Mouse (Mus musculus) lung, postnatal 36 days (tissue): ENCODE data around the gene Dnmt1.
A peak's percentile ranks its signal among the peaks of the same experiment; 100 is the strongest.

Experiments
- DNase-seq: peaks from one replicate; pipeline ENCODE4 v3.0.0; 2022; ENCODE audit warnings: mixed read lengths

The Dnmt1 gene

GRCm38 (mm10) chr9:20976216-20976960, 16.7 kb upstream of the Dnmt1 start, which contains the start of gene S1pr2:
Gene S1pr2, minus strand, starts transcription at chr9:20976781.
- DNase-seq: peak; percentile 89

- peak; percentile 78 for DNase-seq
These were observed 15.9 kb upstream of the Dnmt1 start for GRCm38 (mm10) chr9:20975431-20976215.

DNA sequence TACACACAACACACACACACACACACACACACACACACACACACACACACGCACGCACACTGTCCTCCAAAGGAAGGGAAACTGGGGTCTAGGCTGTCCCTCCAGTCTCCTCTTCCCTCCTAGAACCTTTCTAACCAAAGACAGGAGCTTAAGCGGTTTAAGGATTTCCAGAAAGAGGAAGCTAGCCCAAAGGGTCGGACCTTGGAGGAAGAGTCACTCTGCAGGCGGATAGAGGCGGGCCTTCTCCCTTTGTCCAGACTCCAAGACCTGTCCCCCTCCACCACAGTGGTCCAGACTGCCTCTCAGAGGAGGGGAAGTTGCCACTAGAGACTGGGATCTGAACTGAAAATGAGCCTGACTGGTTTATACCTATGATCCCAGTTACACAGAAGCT, 14.0 kb upstream of the Dnmt1 start:
- DNase-seq: peak; percentile 47

DNA sequence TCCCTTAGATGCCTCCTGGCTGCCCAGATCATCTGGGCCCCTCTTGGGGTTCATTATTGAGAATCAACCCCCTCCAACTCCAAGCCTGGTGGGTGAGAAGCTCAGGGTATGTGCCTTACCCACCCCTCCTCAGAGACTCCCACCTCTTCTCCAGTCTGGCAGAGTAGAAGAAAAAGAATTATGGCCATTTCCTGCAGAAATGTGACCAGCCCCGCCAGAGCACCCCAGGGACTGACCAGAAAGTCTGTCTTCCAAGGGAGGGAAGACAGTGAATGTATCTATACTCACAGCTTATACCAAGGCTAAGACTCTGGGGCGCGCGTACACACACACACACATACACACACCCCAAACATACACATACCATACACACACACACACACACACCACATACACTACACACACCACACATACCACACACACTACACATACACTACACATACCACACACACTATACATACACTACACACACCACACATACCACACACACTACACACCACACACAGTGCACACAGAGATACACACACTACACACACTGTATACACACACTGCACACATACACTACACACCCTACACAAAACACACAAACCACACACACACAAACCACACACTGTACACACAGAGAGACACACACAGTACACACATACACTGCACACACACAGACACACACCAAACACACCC, 13.5 kb upstream of the Dnmt1 start:
- no peak for DNase-seq

DNA sequence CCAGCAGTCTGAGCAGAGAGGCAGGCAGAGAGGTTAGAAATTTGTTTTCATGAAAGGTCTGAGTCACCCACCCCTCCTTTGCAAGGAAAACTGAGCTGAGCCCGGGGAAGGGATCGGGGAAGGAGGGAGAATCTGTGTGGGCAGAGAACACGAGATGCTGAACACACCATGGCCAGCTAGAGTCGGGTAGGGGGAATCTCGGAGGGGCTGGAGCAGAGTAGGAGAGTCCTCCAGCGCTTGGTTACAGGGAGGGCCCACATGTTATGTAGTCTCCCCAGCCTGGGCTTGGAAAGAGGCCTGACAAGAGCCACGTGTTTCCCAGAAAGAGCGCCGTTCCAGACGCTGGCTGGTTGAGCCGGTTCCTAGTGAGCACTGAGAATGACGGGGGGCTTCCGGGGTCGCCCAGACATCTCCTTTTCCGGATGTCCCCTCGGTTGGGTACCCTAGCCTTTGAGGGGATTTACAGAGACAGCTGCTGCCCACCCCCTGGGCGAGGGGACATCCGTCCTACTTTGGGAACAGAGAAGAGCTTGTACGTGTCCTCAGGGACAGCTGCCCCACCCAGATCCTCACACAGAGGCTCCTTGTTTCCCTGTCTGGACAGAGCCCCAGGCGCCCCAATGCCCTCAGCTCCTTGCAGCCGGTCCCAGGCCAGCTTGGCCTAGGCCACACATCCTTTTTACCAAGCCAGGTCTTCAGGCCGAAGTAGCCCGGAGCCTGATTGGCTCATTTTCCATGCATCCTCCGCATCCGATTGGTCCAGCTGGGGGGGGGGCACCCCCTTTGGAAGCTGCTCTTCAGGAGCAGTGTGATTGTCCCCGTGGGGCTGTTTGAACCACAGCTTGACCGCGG, 12.7 kb upstream of the Dnmt1 start:
- DNase-seq: peak; percentile 67

- peak; percentile 52 for DNase-seq
These were observed 12.1 kb upstream of the Dnmt1 start for GRCm38 (mm10) chr9:20971751-20972140.

GRCm38 (mm10) chr9:20966747-20967146, 7.1 kb upstream of the Dnmt1 start:
- DNase-seq: no peak

DNA sequence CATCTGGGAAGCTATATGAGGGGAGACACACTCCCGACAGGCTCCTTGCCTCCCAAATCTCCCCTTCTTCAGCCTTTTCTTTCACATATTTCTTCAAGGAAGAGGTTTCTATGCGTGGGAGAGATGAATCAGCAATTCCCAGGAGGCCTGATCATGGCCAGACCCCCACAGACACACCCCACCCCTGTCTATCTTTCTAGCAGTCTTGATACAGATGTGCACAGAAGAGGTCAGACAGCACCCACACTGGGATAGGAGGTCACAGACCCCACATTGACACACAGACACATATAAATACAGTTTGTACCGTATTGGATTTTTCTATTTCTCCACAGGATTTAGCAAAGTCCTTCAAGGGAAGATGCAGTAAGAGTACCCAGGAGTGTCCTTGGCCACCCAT, 6.3 kb upstream of the Dnmt1 start:
- DNase-seq: no peak

DNA sequence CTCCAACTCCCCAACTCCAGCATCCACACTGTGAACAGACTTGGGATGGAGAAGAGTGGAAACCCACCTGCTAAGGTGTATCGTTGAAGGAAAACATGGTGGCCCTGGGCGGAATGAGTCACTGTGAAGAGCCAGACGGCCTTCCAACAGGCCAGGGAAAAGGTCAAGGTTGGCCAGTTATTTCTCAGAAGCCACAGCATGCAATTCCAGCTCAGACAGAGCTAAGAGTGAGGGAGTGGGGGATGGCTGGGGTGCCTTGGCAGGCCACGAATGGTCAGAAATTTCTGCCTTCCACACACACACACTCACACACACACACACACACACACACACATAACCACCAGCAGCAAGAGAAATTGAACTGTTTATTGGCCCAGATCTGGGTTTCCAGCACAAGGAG, 5.9 kb upstream of the Dnmt1 start:
- no peak for DNase-seq

DNA sequence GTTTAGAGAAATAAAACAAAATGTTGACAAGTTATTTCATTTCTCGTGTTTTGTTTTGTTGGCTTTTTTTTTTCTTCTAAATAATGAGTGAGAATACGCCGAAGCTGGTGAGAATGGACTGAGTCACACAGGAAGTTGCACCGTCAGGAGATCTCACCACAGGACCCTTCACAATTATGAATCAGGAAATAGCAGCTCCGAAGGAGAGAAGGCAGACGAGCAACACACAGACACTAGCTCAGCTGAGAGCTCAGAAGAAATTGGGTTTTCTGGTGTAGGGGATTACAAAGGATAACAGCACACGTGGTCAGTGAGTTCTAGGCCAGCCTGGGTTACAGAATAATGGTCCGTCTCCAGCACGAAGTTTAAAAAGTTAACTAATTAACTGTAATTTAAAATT, 1.9 kb upstream of the Dnmt1 start:
- DNase-seq: no peak

DNA sequence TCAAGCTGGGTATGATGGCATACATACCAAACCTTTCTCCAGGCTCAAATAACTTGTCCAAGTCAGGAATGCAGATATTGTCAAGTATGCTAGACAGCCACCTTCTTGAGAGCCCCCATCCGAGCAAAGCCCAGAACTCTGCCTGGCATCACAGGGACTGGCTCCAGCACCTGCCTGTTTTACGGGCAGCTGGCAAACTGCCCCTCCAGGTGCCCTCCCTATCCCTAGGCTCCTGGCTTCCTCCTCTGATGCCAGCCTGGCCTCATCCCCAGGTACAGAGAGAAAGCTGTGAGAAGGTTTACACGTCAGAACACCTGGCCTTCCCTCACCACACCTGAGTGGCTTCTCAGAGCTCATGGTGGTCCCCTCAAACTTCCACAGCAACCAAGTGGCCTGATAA, 2.7 kb downstream of the Dnmt1 start:
- DNase-seq: peak; percentile 39

DNA sequence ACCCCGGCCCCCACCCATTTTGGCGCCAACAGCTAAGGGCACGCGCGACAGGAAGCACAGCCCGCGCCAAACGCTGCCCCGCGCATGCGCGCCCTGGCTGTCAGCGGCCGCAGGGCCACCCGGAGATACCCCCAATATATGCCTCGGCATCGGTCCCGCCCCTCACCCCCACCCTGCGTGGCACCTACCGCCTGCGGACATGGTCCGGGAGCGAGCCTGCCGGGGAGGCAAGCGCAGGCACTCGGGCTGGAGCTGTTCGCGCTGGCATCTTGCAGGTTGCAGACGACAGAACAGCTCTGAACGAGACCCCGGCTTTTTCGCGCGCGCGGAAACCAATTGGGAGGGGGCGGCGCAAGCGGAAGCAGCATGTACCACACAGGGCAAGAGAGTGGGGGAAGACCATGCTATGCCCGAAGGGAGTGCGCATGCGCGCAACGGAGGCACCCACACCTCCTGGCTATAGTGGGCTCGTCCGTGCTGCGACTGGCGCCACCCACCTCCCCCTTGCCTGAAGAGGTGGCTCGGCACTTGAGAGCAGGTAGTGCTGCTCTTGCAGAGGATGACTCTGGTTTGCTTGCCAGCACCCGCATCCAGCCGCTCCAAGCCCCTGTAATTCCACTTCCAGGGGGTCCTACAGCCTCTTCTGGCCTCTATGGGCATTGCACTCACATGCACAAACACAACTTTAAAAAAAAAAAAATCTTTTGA, 7.0 kb downstream of the Dnmt1 start:
- DNase-seq: peak; percentile 97

- DNase-seq: no peak
These were observed 7.6 kb downstream of the Dnmt1 start for GRCm38 (mm10) chr9:20951966-20952519.

GRCm38 (mm10) chr9:20951441-20951840, 8.2 kb downstream of the Dnmt1 start:
- peak; percentile 52 for DNase-seq

DNA sequence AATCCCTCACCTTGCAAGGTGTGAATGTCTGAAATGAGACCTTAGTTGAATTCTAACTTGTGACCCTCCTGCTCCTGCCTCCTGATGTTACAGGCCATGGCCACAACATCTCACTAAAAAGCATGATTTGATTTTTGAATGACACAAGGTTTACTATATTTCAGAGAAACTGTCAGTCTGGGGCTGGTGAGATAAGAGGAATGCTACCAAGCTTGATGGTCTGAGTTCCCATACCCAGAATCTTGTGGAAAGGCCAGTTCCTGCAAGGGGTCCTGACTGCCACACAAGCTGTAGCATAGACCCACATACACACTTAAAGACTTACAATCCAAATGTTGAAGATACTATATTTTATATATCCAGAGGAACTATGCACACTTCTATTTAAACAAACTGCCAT, 9.3 kb downstream of the Dnmt1 start:
- no peak for DNase-seq

DNA sequence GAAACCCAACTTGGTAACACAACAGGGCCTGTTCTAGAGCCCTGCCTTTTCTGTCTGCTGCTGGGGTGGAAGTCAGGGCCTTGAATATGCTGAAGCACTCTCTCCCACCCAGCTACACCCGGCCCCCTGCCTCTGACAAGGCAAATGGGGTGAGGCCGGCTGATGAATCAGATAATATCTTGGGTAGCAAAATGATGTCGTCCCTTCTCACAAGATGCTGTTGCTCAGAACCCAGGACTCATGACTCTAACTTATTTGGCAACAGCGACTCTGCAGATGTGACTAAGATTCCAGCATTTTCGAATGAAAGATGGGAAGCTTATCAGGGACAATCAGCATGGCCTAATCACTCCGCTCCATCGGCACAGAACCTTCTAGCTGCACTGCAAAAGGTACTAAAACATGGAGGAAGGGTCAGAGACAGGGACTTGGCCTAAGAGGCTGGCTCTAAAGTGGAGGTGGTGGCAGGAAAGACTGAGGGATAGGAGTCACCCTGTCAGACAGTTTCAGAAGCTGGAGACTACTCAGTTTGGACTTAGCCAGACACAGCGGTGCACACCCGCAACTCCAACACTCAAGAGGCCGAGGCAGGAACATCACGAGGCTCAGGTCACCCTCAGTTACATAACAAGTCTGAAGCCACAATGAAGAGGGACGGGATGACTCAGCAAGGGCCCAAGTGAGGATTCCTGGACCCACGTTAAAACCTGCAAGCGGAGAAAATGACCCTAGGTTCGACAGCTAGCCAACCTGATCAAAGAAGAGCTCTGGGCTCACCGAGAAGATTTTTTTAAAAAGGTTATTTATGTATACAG, 13.4 kb downstream of the Dnmt1 start:
- DNase-seq: peak; percentile 47

GRCm38 (mm10) chr9:20944697-20945370, 14.9 kb downstream of the Dnmt1 start:
- DNase-seq: no peak

- DNase-seq: no peak
These were observed 15.8 kb downstream of the Dnmt1 start for GRCm38 (mm10) chr9:20943911-20944310.

- no peak for DNase-seq
These were observed 16.3 kb downstream of the Dnmt1 start for GRCm38 (mm10) chr9:20943396-20943795.

DNA sequence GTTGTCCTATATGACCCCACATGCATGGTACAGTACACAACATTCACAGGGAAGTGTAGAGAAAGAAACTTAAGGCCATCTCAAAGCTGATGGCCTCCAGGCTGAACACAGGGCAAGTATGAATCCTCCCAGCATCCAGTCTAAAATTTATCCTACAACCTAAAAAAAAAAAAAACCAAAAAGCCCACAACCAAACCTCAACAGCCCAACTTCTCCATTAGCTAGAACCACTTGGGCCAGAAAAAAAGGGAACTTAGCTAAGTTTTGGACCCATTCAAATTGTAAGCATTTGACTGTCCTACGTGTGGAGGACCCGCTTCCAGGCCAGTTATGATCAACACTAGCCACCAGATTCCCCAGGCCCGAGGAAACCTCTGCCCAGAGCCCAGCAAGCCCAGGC, 36.4 kb downstream of the Dnmt1 start:
- no peak for DNase-seq
